Comparison of ENCODE assay signal across 9 mouse cellular contexts in genomic region chr2:31769115-31769514, GRCm38 (mm10). TPM values are rescaled to one million over a fixed set of nuclear protein-coding genes. Genes with fewer than 3 reads are reported as not detected.
DNase-seq lines count a peak whose midpoint lies in the region; TF ChIP-seq lines count a peak whose summit lies in the region.
"Had no signal": no experiment of that assay in that cellular context is flagged by ENCODE, and none has a peak within 500 bp of the region (broad histone marks: within the 10 kb centered on the region; RNA-seq: fewer than 3 reads in every experiment).

No protein-coding gene starts in this region.

- H3K9me3 ChIP-seq in midbrain, embryonic 10.5 days (replicated peaks): no peaks in the 10 kb centered on the region

- peak overlapping the region; percentile 91 for H3K27ac ChIP-seq in heart, adult 2 months
- peak overlapping the region; percentile 92 for H3K27ac ChIP-seq in brown adipose tissue, adult 24 weeks (replicated peaks; ENCODE audit: low read depth, low read length)
- H3K27ac ChIP-seq in midbrain, embryonic 10.5 days (replicated peaks): peak overlapping the region; percentile 55; the same call in 1 of the 2 replicates

- peak overlapping the region; percentile 60 for H3K9ac ChIP-seq in heart, adult 2 months (ENCODE audit: low read depth, low read length)

- peak overlapping the region; percentile 23 for H3K4me3 ChIP-seq in heart, adult 2 months
- peak overlapping the region; percentile 30 for H3K4me3 ChIP-seq in brown adipose tissue, adult 24 weeks (ENCODE audit: insufficient read depth, low read depth, low read length)
- no peak overlapping the region for H3K4me3 ChIP-seq in midbrain, embryonic 10.5 days

- no peak for DNase-seq in heart, adult 2 months
- no peak for DNase-seq in heart, postnatal 14 days
- peak; percentile 30 to 40 for DNase-seq in heart, postnatal 10 days
- no peak for DNase-seq in midbrain, embryonic 10.5 days (ENCODE audit: low spot score)
- DNase-seq in left cerebral cortex, adult 9 months (ENCODE audit: low spot score in 2 of 2): no peak
- no peak for DNase-seq in testis, postnatal 14 days (ENCODE audit: low spot score)
- no peak for DNase-seq in kidney, postnatal 36 days
- DNase-seq: cerebellum, postnatal 10 days had no signal

- H3K36me3 ChIP-seq in heart, adult 2 months (ENCODE audit: control insufficient read depth, insufficient read depth, low read length): peaks cover 21% of the 10 kb centered on the region
- peaks cover 18% of the 10 kb centered on the region for H3K36me3 ChIP-seq in midbrain, embryonic 10.5 days

- peaks cover 47% of the 10 kb centered on the region for H3K4me1 ChIP-seq in heart, adult 2 months (ENCODE audit: control insufficient read depth, insufficient read depth, low read length)
- peaks cover 44% of the 10 kb centered on the region for H3K4me1 ChIP-seq in brown adipose tissue, adult 24 weeks (ENCODE audit: control insufficient read depth, insufficient read depth, insufficient read length, low read length)
- H3K4me1 ChIP-seq in midbrain, embryonic 10.5 days: peaks cover 41% of the 10 kb centered on the region

- no peak for TF ChIP-seq EP300 in heart, adult 2 months (IDR thresholded peaks at IDR 0.05; ENCODE audit: insufficient read depth, low read depth, low read length)

- intact Hi-C loops in heart, adult 2 months (cut with DNase I): loop anchor here (1.0 kb wide), 1 partner anchor 8 kb away; no protein-coding TSS in a partner anchor
- intact Hi-C loops in heart, postnatal 14 days (cut with DNase I): no loop called here
- intact Hi-C loops in heart, postnatal 10 days (cut with DNase I): loop anchor here (10.0 kb wide), 1 partner anchor 1596 kb away; no protein-coding TSS in a partner anchor

- no peak for TF ChIP-seq POLR2A in heart, adult 2 months (IDR thresholded peaks at IDR 0.05; ENCODE audit: insufficient read depth, low read depth, low read length)

- H3K27me3 ChIP-seq in heart, adult 2 months (ENCODE audit: control insufficient read depth, insufficient read depth, low read length): no peaks in the 10 kb centered on the region
- no peaks in the 10 kb centered on the region for H3K27me3 ChIP-seq in midbrain, embryonic 10.5 days (ENCODE audit: low read depth, poor library complexity, severe bottlenecking)

- WGBS in heart, adult 2 months: 21% methylated on average over 4 of the region's 4 CpGs
- whole genome bisulfite sequencing in midbrain, embryonic 10.5 days: 74% methylated on average over 4 of the region's 4 CpGs

- TF ChIP-seq CTCF in heart, adult 2 months (IDR thresholded peaks at IDR 0.05): no peak

- peaks cover 4% of the 10 kb centered on the region for H3K79me2 ChIP-seq in heart, adult 2 months (replicated peaks; ENCODE audit: control insufficient read depth, insufficient read depth, low read length)

RNA-seq across cellular contexts. Expression of gene Qrfp, which starts 41.3 kb away (rescaled TPM):
- not detected for total RNA-seq in heart, adult 2 months (2021)
- 0.04 TPM in 1 of 2 replicates, not detected in the other for polyA plus RNA-seq in heart, adult 2 months (2012; rRNA removed)
- total RNA-seq in heart, postnatal 14 days (2021): not detected
- not detected in 2 replicates for polyA plus RNA-seq in brown adipose tissue, adult 24 weeks (2012; ENCODE audit: insufficient read depth, insufficient read length, missing spikeins)
- total RNA-seq in heart, postnatal 10 days (2021): not detected
- 0.05 and 0.17 TPM in 2 replicates for polyA plus RNA-seq in midbrain, embryonic 10.5 days (2016; fragmentation: Nextera tagmentation; extraction: Ambion mirVana)

Comparison
In these comparisons a context has a peak if more than half of its experiments do, and no peak if none do; other contexts are left out.
1. DNase-seq: peak in heart, postnatal 10 days (2 of 2); none in heart, adult 2 months (0 of 2), heart, postnatal 14 days (0 of 2), midbrain, embryonic 10.5 days (single experiment), left cerebral cortex, adult 9 months (0 of 2), testis, postnatal 14 days (single experiment) and kidney, postnatal 36 days (0 of 2).
2. Peak in every context shown above with its lines, with median percentiles within 50 percentile points of each other: H3K27ac ChIP-seq.